Mouse (Mus musculus): Measurements from ENCODE around the gene Rcor3. TPM values are rescaled to one million over a fixed set of nuclear protein-coding genes. Genes with fewer than 3 reads are reported as not detected.

Rcor3 gene
- total RNA-seq (2023), result 16.4 TPM

DNA sequence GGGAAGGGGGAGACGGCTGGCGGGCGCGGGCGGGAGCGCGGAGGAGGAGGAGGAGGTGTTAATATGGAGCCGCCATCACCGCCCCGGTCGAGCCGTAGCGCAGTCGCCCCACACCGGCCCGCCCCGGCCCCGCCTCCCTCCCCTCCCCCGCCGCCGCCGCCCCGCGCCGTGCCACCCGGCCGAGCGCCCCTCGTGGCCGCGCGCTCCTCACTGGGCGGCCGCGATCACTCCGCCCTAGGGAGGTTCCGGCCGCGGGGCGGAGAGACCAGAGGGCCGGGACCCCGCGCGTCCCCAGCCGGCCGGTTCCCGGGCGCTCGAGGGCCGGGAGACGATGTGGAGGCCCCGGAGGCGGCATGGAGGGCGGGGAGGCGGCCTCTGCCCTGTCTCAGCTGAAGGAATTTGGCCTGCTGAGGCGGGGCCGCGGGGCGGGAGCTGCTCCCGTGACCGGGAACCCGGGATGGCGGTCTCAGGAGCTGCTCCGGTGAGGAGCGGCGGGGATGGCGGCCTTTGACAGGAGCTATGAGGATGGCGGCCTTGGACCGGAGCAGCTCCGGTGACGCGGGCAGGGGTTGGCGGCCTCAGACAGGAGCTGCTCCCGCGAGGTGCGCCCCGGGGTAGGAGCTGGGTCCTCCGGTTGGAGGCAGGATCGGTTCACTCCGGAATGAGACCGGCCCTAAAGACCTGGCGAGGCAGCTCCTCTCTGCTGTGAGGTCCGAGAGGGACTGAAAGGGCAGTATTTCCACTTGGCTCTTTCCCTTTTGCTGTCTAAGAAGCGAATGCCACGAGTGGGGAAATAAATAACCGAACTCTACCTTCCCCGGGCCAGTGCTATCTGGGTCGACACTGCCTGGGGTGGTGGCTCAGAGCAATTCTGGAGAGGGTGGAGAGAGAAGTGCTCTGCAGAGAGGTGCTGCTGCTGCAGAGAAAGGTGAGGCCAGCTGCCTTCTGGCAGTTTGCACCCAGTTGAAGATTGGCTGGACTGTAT, at the start of gene Rcor3:
Gene Rcor3, minus strand, starts transcription at position 137 of the 985 bp plus-strand sequence.

GRCm38 (mm10) chr1:192091806-192092772, 45.8 kb downstream of the Rcor3 start, which contains the start of gene Traf5:
Gene Traf5, minus strand, starts transcription at chr1:192092559.

Other genes starting within 250 kb of the Rcor3 start
- 16.6 TPM for gene Slc30a1, start 231.3 kb downstream of the Rcor3 start, total RNA-seq (2023)
- 0.32 TPM for gene Rd3, start 160.7 kb downstream of the Rcor3 start, total RNA-seq (2023)
- 90.3 TPM for gene Traf5, start 45.5 kb downstream of the Rcor3 start, total RNA-seq (2023)
- gene Kcnh1, start 52.7 kb upstream of the Rcor3 start, total RNA-seq (2023), result not detected